Mouse (Mus musculus): Measurements from ENCODE around the gene Tmem39a. TPM values are rescaled to one million over a fixed set of nuclear protein-coding genes. Genes with fewer than 3 reads are reported as not detected.

Gene Tmem39a
- polyA plus RNA-seq, 1 experiment from 2014 or later, result 74.8 TPM

GRCm38 (mm10) chr16:38637085-38637484 is 78.6 kb downstream of the Tmem39a start:
- no peaks in the 10 kb centered on the region for H3K9me3 ChIP-seq (ENCODE audit: control insufficient read depth, low read length)
- no peaks in the 10 kb centered on the region for H3K4me1 ChIP-seq (replicated peaks; ENCODE audit: control insufficient read depth, insufficient read depth, low read length)
- H3K27me3 ChIP-seq (ENCODE audit: control insufficient read depth, insufficient read depth, low read length), result no peaks in the 10 kb centered on the region
- ATAC-seq (ENCODE audit: low FRiP score), result no peak
- no peak overlapping the region for H3K4me2 ChIP-seq (replicated peaks; ENCODE audit: low read depth, low read length)
- WGBS, result 74% methylated on average over 10 of the region's 10 CpGs
- H3K4me3 ChIP-seq (ENCODE audit: low read depth, low read length), result no peak overlapping the region
- H3K27ac ChIP-seq (ENCODE audit: low read depth, low read length), result no peak overlapping the region
- H3K36me3 ChIP-seq (ENCODE audit: control insufficient read depth, insufficient read depth, low read length), result no peaks in the 10 kb centered on the region
- no peak for DNase-seq (ENCODE audit: low spot score)
- no peak overlapping the region for H3K9ac ChIP-seq (ENCODE audit: low read depth, low read length)

Other genes with a start within 250 kb of the Tmem39a start
- 1.3 and 1.5 TPM in 2 replicates for gene Maats1, start 216.6 kb upstream of the Tmem39a start, polyA plus RNA-seq (2014; fragmentation: Nextera tagmentation; extraction: Ambion mirVana)
- 121 and 122 TPM in 2 replicates for gene Cox17, start 211.7 kb upstream of the Tmem39a start, polyA plus RNA-seq (2014; fragmentation: Nextera tagmentation; extraction: Ambion mirVana)
- gene Gm21987, start 211.7 kb upstream of the Tmem39a start, polyA plus RNA-seq (2014; fragmentation: Nextera tagmentation; extraction: Ambion mirVana), result not detected in 2 replicates
- 0.89 and 1.0 TPM in 2 replicates for gene Popdc2, start 196.5 kb upstream of the Tmem39a start, polyA plus RNA-seq (2014; fragmentation: Nextera tagmentation; extraction: Ambion mirVana)
- 0.14 and 0.28 TPM in 2 replicates for gene Pla1a, start 125.6 kb upstream of the Tmem39a start, polyA plus RNA-seq (2014; fragmentation: Nextera tagmentation; extraction: Ambion mirVana)
- gene Adprh, start 106.0 kb upstream of the Tmem39a start, polyA plus RNA-seq (2014; fragmentation: Nextera tagmentation; extraction: Ambion mirVana), result 116 and 125 TPM in 2 replicates
- gene Cd80, start 103.1 kb upstream of the Tmem39a start, polyA plus RNA-seq (2014; fragmentation: Nextera tagmentation; extraction: Ambion mirVana), result 0.33 and 0.73 TPM in 2 replicates
- 26.9 and 35.6 TPM in 2 replicates for gene Timmdc1, start 36.0 kb upstream of the Tmem39a start, polyA plus RNA-seq (2014; fragmentation: Nextera tagmentation; extraction: Ambion mirVana)
- 69.8 and 77.3 TPM in 2 replicates for gene Poglut1, start 8.4 kb upstream of the Tmem39a start, polyA plus RNA-seq (2014; fragmentation: Nextera tagmentation; extraction: Ambion mirVana)
- 7.3 and 9.0 TPM in 2 replicates for gene Arhgap31, start 154.6 kb downstream of the Tmem39a start, polyA plus RNA-seq (2014; fragmentation: Nextera tagmentation; extraction: Ambion mirVana)
- gene B4galt4, start 183.6 kb downstream of the Tmem39a start, polyA plus RNA-seq (2014; fragmentation: Nextera tagmentation; extraction: Ambion mirVana), result 26.4 and 31.1 TPM in 2 replicates
- gene Upk1b, start 241.6 kb downstream of the Tmem39a start, polyA plus RNA-seq (2014; fragmentation: Nextera tagmentation; extraction: Ambion mirVana), result 2.0 and 4.6 TPM in 2 replicates